Mouse (Mus musculus) kidney, postnatal 25 days (tissue): ENCODE results near the gene Hoxd10.
A peak's percentile ranks its signal among the peaks of the same experiment; 100 is the strongest.

Source experiments
- DNase-seq, 2 experiments: peaks; one replicate each; pipeline ENCODE4 v3.0.0; 2021; ENCODE audit warnings: mixed read lengths in 2 of 2

Gene Hoxd10

DNA sequence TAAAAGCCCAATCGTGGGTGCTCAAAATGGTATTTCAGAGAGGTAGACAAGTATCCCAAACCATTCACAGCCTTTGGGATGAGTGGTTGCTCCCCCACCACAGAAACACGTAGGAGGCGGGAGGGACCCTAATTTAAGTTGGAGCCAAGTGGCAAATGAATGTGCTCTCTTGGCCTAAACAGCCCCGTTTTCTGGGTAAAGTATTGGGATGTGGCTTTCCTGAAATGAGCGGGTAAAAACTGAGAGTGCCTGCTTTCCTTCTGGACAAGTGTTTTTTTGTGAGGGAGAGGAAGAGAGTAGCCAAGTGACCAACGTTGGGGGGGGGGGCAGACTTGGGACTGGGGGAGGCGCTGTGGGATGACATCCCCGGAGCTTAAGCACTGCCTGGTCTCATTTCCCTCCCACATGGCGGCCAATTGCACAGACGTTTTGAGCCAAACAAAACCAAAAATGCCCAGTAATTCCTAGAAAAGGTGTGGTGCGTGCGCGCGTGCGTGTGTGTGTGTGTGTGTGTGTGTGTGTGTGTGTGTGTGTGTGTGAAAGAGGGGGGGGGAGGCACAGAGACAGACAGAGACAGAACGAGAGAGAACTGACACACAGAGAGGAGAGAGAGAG is 19.3 kb downstream of the Hoxd10 start:
- peak; percentile 58 for DNase-seq

DNA sequence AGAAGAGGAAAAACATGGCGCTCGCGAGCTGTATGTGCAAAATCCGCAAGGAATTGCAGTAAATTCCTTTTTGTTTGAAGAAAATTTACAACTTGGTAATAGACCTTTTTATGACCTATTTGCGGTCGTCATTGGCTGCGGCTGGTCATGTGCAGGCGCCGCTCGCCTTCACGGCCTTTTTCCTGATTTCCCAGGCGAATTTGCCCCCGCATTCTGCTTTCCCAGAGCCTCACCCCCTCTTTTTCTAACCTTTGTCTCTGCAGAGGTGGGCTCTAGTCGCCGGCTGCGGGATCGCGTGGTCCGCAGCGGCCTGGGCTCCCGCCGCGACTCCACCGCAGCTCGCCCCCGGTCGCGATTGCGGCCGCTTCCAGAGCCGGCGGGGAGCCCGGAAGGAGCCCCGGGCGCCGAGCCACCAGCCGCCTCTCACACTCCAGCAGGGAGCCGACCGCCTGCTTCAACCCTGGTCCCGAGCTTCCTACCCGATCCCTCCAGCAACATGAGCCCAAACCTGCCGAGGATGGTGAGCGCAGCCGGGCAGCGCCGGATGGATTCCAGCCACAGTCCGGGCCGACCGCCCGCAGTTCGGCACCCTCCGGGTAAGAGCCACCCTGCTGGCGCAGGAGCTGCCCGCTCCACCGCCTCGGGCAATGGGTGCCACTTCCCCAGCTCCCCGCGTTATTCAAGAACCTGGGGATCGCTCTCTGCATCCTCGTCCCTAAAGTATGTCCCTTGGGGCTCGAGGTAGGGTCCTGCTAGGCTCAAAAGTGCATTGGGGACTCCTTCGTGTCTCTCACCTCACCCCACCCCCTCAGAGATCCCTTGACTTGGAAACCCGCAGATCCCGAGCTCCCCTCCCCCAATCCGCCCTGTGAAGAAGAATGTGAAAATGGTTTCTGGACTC is 20.2 kb downstream of the Hoxd10 start, which contains the start of the genes Hoxd3 and Hoxd4:
Gene Hoxd3, plus strand, starts transcription at position 207 of the 901 bp plus-strand sequence.
Gene Hoxd4, plus strand, starts transcription at position 209 of the 901 bp plus-strand sequence.
- peak; percentile 80 to 87 for DNase-seq

DNA sequence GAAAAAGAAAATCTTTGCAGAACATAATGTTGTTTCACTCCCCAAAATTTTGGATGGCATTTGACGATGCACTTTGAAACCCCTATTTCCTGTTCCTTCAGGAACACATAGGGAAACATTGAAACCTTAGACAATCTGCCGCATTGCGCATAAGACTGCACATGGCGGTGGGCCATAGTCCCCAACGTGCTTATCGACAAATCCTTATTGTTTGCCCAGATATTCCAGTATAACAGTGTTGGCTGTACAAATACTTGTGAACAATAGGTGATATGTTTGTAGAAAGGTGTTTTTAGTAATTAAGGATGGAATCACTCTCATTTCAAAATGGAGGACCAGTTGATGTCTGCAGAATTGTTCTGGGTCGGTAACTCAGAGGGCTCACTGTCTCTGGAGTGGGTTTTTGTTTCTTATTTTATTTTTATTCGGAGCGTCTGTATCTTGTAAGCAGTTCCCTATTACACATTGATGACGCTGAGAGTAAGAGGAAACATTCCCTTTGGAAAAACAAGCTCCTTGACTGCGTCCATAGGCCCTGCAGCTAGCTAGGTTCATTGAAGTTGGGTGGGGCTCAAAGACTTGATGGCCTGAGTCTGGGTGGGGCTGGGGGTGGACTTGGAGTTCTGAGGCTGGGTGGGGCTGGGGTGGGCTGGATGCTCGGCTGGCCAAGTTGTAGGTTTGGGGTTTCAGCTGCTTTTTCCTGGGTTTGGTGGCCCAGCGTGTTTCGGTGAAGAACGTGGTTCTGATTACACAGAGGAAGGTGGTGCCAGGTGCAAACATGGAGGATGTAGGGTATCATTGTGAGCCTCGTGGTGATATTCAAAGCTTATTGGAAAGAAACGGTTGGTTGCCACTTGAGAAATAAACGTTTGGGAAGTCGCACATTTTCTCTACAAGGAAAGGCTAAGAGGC is 21.8 kb downstream of the Hoxd10 start:
- peak in 1 of 2 experiments; percentile 47 for DNase-seq

DNA sequence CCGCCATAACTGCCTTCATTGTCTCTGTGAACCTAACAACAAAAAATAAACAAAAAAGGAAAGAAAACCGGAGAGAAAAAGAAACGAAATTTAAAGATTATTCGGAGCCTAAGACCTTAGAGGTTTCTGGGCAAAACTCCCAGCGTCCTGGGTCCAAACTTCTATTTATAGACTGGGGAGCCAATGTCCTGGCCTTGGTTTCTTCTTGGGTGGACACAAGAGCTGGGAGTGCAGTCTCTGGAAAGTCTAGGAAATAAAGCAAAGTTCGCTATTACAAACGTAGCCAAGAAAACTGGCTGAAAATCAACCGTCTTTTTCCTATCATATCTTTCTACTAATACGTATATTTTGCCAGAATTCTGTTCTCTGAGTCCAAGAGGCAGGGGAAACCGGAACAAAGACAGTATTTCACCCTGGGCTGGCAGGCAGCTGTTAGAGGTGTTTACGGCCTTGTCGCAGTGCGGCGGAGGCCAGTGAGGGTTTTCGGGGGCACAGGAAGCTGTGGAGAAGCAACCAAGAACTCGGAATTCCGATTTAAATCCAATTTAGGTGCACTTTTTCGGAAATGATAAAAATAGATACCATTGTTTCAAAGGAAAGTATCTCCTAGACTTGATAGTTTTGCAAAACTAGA is 22.5 kb downstream of the Hoxd10 start:
- peak in 1 of 2 experiments; percentile 59 for DNase-seq

DNA sequence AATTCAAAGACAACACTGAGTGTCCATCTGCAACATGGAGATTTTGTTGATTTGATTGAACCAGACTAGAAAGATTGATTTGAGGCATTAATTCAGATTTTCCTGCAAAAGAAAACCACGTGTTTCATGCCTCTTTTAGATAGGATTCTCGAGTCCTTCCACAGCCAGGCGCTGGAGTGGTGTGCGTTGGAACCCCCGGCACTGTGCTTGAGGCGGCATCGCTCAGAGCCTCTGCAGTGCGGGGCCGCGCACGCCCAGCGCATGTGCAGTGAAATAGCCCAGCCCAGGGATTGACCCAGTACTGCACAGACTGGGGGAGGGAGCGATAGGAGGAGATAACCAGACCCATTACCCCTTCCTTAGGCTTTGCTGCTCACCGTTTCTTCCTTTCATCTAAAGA is 23.2 kb downstream of the Hoxd10 start:
- peak; percentile 62 to 77 for DNase-seq

DNA sequence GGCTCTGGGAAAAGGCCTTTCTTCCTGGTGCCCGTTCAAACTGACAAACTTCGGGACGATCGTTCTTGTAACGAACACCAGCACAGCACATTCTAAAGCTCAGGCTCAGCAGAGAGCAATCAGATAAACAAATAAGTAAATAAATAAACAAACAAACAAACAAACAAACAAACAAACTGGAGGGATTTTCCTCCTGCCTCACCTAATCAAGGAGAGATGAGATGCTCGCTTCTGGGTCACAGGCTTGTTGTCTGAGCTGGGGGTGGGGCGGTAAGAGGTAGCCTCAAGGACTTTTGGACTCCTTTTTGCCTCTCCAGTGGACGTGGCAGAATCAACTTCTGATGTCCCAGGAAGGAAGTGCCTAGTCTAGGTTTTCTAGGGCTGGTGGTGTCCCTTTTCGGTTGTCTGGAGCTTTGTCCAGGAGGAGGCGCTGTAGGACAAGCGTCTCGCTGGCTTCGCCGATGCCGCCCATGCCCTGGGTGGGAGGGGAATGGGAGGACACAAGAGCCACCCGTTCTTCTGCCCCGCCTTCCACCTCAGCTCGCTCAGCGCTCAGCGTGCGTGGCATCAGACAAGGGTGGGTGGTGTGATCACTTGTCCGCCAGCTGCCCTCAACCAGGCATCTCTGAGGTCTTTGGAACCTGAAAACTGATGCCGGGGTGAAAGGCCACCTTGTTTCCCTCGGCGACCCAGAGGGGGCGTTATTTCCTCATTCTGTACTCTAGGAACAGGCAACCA is 23.9 kb downstream of the Hoxd10 start:
- peak; percentile 94 to 96 for DNase-seq

DNA sequence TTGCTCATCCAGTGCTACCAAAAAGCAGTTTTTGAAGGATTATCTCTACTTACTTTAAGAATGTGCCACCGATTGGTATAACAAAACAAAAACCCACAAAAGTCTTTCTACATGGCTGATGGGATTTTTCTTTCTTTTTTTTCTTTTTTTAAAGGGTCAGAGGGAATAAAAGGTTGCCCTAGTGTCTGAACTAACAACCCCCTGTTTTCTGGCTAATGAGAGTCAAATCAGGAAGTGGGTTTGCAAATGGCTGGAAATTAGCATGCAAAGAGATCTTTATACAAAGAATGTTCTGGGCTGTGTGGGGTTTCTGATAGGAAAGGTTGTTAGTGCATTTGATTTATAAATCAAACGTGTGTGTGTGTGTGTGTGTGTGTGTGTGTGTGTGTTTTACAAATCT is 28.7 kb downstream of the Hoxd10 start:
- DNase-seq: no peak

DNA sequence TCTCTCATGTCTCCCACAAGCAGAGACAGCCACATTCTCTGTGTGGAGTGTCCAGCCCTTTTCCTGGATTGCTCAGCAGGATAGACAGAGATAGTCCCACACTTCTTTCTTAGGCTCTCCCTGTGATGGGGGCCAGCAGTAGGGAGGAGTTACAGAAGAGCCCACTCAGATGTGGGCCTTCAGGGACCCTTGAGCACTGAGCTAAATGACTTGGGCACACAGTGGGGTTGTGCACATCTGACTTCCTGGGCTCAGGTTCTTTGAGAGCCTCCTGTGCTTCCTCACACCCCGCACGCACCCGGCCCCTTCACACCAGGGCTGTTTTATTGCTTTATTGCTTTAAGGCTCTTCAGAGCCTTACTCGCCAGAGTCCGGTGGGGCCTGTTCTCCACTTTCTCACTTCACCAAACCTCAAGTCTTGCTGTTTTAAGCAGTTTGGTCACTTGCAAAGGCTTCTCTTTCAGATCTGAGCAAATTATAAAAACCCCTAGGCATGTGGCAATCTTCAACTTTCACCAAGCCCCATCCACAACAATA is 29.3 kb downstream of the Hoxd10 start:
- DNase-seq: no peak

DNA sequence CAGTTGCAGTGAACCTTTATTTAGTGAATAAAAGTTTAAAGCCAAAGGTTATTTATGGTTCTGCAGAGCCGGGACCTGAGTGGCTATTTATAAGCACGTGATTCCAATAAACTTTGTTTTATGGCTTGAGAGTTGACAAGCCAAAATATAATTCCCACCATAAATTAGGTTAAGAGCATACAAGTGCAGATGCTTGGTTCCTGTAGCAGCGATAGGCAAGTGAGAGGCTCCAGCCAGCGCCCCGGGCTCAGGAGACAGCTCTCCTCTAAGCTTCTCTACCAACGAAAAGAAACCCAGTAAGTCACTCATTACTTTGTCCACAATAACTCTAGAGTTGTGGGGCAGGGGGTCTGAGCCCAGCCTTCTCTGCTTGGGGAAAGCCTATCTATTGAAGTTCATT is 30.2 kb downstream of the Hoxd10 start:
- DNase-seq: no peak

DNA sequence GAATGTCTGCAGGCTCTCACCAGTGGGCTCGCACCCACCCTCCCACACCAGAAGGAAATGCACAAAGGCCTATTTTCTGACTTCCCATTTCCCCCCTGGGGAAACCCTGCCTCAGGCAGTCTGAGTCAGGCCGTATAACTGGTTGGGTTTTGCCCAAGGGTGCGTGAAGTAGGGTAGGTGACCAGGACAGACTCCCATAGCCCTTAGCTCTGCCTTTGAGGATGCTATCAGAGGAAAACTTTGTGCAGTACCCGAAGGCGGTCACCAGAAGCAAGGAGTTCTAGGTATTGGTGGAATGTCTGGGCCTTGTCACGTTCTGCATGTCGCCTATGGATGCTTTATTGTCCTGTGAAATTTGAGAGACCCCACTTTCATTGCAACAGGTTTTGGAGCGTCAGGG is 31.2 kb downstream of the Hoxd10 start:
- no peak for DNase-seq

DNA sequence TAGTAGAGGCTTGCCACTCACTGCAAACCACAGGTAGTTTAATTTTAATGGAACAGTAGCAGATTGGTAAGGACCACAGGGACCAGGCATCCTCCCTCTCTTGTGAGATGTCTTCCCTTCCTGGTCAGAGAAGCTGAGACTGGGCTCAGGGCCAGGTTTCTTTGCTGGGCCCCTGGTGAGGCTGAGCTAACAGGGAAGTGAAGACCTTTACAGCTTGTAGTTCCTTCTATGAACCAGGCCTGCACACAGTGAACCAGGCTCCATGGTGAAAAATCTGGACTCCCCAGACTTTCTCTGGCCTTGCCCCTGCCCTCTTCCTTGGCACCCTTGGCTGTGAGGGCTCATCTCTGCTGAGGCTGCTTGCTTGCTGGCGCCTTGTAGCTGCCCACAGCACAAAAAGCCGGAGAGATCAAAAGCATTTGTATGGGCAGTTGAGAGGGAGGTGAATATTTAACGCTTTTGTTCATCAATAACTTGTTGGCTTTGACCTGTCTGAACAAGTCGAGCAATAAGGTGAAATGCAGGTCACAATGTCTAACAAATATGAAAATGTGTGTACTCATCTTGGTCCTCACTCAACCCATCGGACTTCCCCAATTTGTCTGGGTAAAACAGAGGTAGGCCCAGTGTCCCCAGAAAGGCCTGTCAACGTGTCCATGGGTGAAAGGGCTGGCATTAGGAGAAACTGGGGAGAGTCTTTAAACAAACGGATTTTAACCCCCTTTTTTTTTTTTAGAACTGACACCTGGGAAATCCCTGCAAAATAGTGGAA is 32.7 kb downstream of the Hoxd10 start:
- DNase-seq: peak; percentile 60 to 71

DNA sequence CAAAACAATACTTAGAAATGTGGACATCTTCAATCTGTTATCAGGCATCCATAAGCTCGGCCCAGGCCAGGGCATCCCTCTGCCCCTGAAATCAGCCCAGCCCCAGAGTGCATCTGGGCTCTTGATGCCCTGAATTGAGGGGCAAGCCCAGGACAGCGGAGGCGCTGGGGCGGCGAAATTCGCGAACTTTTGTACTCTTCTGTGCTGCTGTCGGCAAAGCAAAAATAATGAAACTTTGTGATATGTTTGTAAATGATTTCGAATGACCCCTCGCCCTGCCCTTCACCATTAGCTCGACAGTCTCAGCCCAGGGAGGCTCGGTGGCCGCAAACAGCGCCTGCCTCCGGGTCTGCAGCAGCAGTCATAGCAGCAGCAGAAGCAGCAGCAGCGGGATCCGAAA is 33.4 kb downstream of the Hoxd10 start:
- DNase-seq: peak in 1 of 2 experiments; percentile 34

DNA sequence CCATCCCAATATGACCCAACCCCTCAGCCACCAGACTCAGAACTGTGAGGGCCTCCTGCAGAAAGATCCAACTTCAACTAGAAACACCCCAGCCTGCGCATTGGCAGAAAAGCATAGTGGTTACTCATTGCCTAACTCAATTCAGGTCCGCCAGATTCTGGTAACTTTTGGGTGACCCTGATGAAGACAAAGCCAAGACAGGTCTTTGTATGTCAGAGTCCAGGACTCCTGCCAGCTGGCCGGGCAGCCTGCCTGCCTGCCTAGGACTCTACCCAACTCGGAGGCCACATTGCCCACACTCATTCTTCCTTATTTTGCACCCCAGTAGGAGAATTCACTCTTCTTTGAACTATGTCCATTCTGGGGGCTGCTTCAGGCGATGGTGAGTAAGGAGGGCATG is 34.8 kb downstream of the Hoxd10 start, which contains the start of gene Gm28230:
Gene Gm28230, plus strand, starts transcription at position 178 of the 400 bp plus-strand sequence.
- DNase-seq: peak; percentile 77 to 79

DNA sequence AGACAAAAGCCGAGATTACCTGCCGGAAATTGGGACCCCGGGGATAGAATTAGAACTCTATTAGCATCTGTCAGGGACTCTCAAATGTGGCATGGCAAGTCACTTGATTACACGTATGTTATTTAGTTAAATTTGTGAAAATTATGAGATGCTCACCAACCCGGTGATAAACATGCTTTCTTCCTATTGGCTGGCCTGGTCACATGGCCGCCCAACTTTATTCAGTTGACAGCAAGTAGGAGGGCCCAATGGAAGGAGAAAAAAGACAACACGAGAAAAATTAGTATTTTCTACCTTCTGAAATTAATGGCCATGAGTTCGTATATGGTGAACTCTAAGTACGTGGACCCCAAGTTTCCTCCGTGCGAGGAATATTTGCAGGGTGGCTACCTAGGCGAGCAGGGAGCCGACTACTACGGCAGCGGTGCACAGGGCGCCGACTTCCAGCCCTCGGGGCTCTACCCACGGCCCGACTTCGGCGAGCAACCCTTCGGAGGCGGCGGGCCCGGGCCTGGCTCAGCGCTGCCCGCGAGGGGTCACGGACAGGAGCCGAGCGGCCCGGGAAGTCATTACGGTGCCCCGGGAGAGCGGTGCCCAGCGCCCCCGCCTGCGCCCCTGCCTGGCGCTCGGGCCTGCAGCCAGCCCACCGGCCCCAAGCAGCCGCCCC is 35.4 kb downstream of the Hoxd10 start:
- peak in 1 of 2 experiments; percentile 47 for DNase-seq

DNA sequence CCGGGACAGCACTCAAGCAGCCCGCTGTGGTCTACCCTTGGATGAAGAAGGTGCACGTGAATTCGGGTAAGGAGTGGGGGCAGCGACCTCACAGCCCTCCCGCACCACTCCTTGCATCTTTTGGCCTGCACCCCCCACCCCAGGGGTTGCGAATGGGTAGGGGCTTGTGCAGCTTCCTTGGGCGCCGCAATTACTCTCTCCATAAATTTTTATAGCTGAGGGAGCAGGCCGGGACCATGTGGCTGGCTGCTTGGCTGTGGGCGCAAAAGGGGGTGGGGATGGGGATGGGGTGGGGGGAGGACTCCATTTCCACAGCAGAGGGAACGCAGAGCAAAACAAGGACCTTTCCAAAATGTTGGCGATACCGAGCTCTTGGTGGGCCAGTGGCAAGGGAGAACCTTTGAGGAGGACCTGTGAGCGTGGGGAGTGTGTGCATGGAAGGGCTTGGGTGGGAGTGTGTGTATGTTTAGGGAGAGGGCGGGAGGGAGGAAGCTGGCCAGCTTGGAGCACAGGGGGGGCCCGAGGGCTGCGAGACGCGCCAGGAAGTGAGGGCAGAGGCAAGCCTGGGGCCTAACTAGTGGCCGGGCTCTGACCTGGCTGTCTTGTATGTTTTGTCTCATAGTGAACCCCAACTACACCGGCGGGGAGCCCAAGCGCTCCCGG is 36.0 kb downstream of the Hoxd10 start:
- no peak for DNase-seq

DNA sequence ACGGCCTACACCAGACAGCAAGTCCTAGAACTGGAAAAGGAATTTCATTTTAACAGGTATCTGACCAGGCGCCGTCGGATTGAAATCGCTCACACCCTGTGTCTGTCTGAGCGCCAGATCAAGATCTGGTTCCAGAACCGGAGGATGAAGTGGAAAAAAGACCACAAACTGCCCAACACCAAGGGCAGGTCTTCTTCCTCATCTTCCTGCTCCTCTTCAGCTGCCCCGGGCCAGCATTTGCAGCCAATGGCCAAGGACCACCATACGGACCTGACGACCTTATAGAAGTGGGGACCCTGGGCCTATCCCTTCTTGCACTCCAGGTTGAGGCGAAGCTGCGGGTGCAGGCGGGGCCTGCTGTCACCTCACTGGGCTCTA is 36.6 kb downstream of the Hoxd10 start:
- DNase-seq: no peak

DNA sequence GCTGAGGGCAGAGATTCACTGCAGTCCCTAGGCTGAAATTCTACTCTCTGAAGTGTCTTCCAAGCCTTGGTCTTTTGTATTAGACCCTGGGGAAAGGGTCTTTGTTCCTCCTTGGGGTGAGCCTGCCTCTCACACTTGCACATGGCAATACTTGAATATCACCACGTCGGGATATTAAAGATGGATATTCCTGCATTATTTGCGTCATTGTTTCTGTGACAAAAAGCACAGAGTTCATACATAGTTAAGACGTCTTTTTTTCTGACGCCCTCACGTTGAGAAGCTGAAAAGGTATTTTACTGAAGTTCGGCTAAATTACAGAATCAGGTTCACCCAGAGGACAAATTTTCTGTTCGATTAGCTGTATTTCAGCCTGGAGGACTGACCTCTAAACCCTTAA is 38.6 kb downstream of the Hoxd10 start:
- no peak for DNase-seq

DNA sequence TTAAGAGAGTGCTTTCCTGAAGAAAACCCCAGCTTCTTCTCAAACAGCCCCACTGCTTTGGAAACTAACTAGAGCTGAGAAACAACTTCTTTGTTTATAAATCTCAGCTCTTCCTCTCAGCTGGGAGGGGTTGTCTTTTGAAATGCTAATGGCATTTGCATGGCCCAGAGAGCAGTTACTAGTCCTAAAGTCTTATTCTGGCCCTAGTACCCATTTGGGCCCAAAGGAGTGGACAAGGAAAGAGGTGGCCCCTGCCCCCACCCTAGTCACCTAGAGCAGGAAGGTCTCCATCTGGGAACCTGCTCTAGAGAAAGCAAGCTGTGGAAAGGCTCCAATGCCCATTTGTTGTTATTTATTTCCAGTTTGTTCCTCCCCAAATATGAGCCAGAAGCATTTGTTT is 39.3 kb downstream of the Hoxd10 start:
- no peak for DNase-seq

DNA sequence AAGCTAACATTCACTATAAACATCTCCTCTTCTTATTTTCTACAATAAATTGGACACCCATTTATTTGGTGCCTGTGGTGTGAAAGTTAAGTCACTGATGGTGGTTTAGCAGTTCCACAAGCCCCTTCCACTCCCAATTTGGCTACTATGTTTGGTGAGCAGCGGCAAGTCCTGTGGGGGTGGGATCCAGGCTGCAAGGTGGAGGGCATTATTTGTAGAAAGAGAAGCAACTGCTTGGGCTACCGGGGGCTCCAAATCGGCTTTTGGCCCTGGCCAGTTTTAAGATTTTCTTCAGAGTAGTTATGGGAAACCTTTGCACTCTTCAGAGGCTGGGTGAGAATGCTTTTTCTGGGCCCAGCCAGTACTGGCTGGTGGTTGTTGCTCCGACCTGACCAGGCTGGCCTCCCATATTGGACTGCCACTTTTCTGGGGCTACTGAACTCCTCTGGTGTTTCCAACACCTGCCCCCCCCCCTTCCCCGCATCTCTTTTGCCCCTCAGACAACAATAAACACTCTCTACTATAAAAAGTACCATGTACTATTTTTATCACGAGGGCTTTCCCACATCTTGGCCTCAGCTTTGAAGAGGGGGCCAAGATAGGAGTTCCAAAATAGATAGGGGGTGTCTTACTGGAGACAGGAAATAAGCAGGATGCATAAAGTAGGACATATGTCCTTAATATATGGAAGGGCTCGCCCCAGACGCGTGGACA is 40.2 kb downstream of the Hoxd10 start:
- no peak for DNase-seq
